Mouse (Mus musculus) liver, adult 2 months (tissue): ENCODE results near the gene Homez. TPM values are rescaled to one million over a fixed set of nuclear protein-coding genes. Genes with fewer than 3 reads are reported as not detected.
A peak's percentile ranks its signal among the peaks of the same experiment; 100 is the strongest.

Source experiments
- DNase-seq: peaks from one replicate; pipeline ENCODE4 v3.0.0-alpha.2; 2011; ENCODE audit warnings: low read depth, low spot score; ENCODE audit errors: extremely low read depth
- H3K27ac ChIP-seq: fragments of 200-500 bp; replicated peaks from 2 replicates; pipeline ENCODE4 v1.5.1; 2012; ENCODE audit warnings: low read depth, mild to moderate bottlenecking, control low read depth, inconsistent platforms, low read length; ENCODE audit not compliant: insufficient read depth
- H3K27me3 ChIP-seq: fragments of 200-500 bp; 2 replicates; pipeline ENCODE4 v1.6.1; 2012; ENCODE audit warnings: mild to moderate bottlenecking, moderate library complexity, low read length, inconsistent platforms; ENCODE audit not compliant: control insufficient read depth, insufficient read depth
- H3K36me3 ChIP-seq: fragments of 200-500 bp; 2 replicates; pipeline ENCODE4 v1.6.1; 2012; ENCODE audit warnings: low read length, inconsistent platforms; ENCODE audit not compliant: control insufficient read depth, insufficient read depth
- H3K4me1 ChIP-seq: fragments of 200-500 bp; 2 replicates; pipeline ENCODE4 v1.6.1; 2011; ENCODE audit warnings: low read length; ENCODE audit not compliant: control insufficient read depth, insufficient read depth
- H3K4me3 ChIP-seq: fragments of 200-500 bp; 2 replicates; pipeline ENCODE4 v1.5.1; 2011; ENCODE audit warnings: low read depth, mild to moderate bottlenecking, control low read depth, low read length, moderate library complexity; ENCODE audit not compliant: insufficient read depth
- H3K79me2 ChIP-seq: fragments of 200-500 bp; 2 replicates; pipeline ENCODE4 v1.6.1; 2012; ENCODE audit warnings: inconsistent platforms, mild to moderate bottlenecking, low read length, moderate library complexity; ENCODE audit not compliant: control insufficient read depth, insufficient read depth
- H3K9ac ChIP-seq: fragments of 200-500 bp; 2 replicates; pipeline ENCODE4 v1.6.1; 2012; ENCODE audit warnings: low read depth, mild to moderate bottlenecking, control low read depth, inconsistent platforms, low read length
- CTCF ChIP-seq: fragments of 200-500 bp; IDR thresholded peaks from 2 replicates; pipeline ENCODE4 v1.5.1; 2011; ENCODE audit warnings: low read depth, low read length, control low read depth
- POLR2A ChIP-seq: fragments of 200-500 bp; IDR thresholded peaks from 2 replicates; pipeline ENCODE4 v1.6.1; 2011; ENCODE audit warnings: low read length, control low read depth; ENCODE audit not compliant: insufficient read depth; ENCODE audit errors: extremely low read depth
- WGBS: fragments of 180-500 bp; shearing (Covaris S2); methylation state at CpG from one replicate; pipeline ENCODE4 v1.1.7; 2018; 5-methylcytosine and 5-hydroxymethylcytosine counted together
- polyA plus RNA-seq: library from polyadenylated mRNA; depleted of rRNA; stranded (reverse); fragments of >200 nt; gene quantifications from 2 replicates; pipeline ENCODE4 v1.2.3, GENCODE M21; 2012
- total RNA-seq: library from RNA; depleted of rRNA; stranded (reverse); fragments of >200 nt; gene quantifications from 2 replicates; pipeline ENCODE4 v1.2.3, GENCODE M21; 2014

The Homez gene
- total and polyA plus RNA-seq, 2 experiments, result 2.1 to 2.5 TPM

GRCm38 (mm10) chr14:54903641-54904040, 32.9 kb upstream of the Homez start:
- Histone ChIP-seq H3K4me1 (peaks cover 1% of the 10 kb centered on the region; the same call in 1 of the 2 replicates), H3K9ac (no peak overlapping the region), H3K27me3 (no peaks in the 10 kb centered on the region), H3K4me3 (no peak overlapping the region), H3K27ac (no peak overlapping the region), H3K79me2 (no peaks in the 10 kb centered on the region), H3K36me3 (no peaks in the 10 kb centered on the region; the same call in 1 of the 2 replicates)
- WGBS, result 95% methylated on average over 4 of the region's 4 CpGs
- no peak for DNase-seq
- no peak for TF ChIP-seq CTCF
- no peak for TF ChIP-seq POLR2A

GRCm38 (mm10) chr14:54900383-54900782, 29.6 kb upstream of the Homez start:
- Histone ChIP-seq H3K27ac (no peak overlapping the region), H3K4me3 (no peak overlapping the region), H3K36me3 (peaks cover 26% of the 10 kb centered on the region), H3K9ac (no peak overlapping the region), H3K79me2 (no peaks in the 10 kb centered on the region), H3K27me3 (no peaks in the 10 kb centered on the region), H3K4me1 (peaks cover 5% of the 10 kb centered on the region)
- TF ChIP-seq POLR2A (no peak), CTCF (peak; percentile 56)
- DNase-seq, result peak; percentile 80
- 2% methylated on average over 3 of the region's 3 CpGs for WGBS

GRCm38 (mm10) chr14:54897445-54897844, 26.7 kb upstream of the Homez start:
- no peak for DNase-seq
- Histone ChIP-seq H3K4me3 (no peak overlapping the region), H3K27ac (no peak overlapping the region), H3K79me2 (no peaks in the 10 kb centered on the region; the same call in 1 of the 2 replicates), H3K36me3 (peaks cover 27% of the 10 kb centered on the region), H3K9ac (no peak overlapping the region), H3K27me3 (no peaks in the 10 kb centered on the region), H3K4me1 (peaks cover 8% of the 10 kb centered on the region)
- no peak for TF ChIP-seq POLR2A
- no peak for TF ChIP-seq CTCF
- 29% methylated on average over 2 of the region's 2 CpGs for WGBS

- peak; percentile 78 for DNase-seq
- H3K79me2 ChIP-seq, result no peaks in the 10 kb centered on the region; the same call in 1 of the 2 replicates
- H3K9ac ChIP-seq, result peak overlapping the region; percentile 96
- TF ChIP-seq POLR2A (no peak), CTCF (no peak)
- peak overlapping the region; percentile 90 for H3K4me3 ChIP-seq
- peaks cover 27% of the 10 kb centered on the region for H3K36me3 ChIP-seq
- H3K27me3 ChIP-seq, result no peaks in the 10 kb centered on the region
- peaks cover 7% of the 10 kb centered on the region for H3K4me1 ChIP-seq
- WGBS, result under 1% methylated on average over 53 of the region's 54 CpGs
- peak overlapping the region; percentile 92 for H3K27ac ChIP-seq
These were observed 23.8 kb upstream of the Homez start for GRCm38 (mm10) chr14:54894296-54895151.

- H3K4me3 ChIP-seq, result peak overlapping the region; percentile 90
These were observed 23.0 kb upstream of the Homez start for GRCm38 (mm10) chr14:54893651-54894181.

More at GRCm38 (mm10) chr14:54893651-54894181, 23.0 kb upstream of the Homez start:
- peak; percentile 100 for DNase-seq
- peaks cover 27% of the 10 kb centered on the region for H3K36me3 ChIP-seq
- H3K4me1 ChIP-seq, result peaks cover 7% of the 10 kb centered on the region
- H3K27ac ChIP-seq, result no peak overlapping the region
- peak overlapping the region; percentile 96 for H3K9ac ChIP-seq
- TF ChIP-seq CTCF (no peak), POLR2A (peak; percentile 23; the same call in 1 of the 2 replicates)
- H3K27me3 ChIP-seq, result no peaks in the 10 kb centered on the region
- H3K79me2 ChIP-seq, result no peaks in the 10 kb centered on the region; the same call in 1 of the 2 replicates
- under 1% methylated on average over 38 of the region's 38 CpGs for WGBS
